ENCODE assay signal across 8 mouse cellular contexts in genomic region chr8:83389316-83390005, GRCm38 (mm10). TPM values are rescaled to one million over a fixed set of nuclear protein-coding genes. Genes with fewer than 3 reads are reported as not detected.
A peak's percentile ranks its signal among the peaks of the same experiment; 100 is the strongest.
DNase-seq lines count a peak whose midpoint lies in the region; ATAC-seq and TF ChIP-seq lines count a peak whose summit lies in the region.

Gene Clgn, plus strand, starts transcription at chr8:83389867.

- ATAC-seq in heart, postnatal 0 days (ENCODE audit: insufficient read depth, low read depth) = no peak
- 0 out of 2 replicates have a peak, but pooled peaks have one; percentile 25 for ATAC-seq in liver, embryonic 15.5 days (ENCODE audit: insufficient read depth)
- ATAC-seq in neural tube, embryonic 15.5 days (ENCODE audit: low FRiP score) = peak; percentile 94

- H3K27ac ChIP-seq in embryonic facial prominence, embryonic 10.5 days (replicated peaks) = peak within 1 kb of the TSS; percentile 69
- H3K27ac ChIP-seq in heart, postnatal 0 days (ENCODE audit: low read depth) = no peak within 1 kb of the TSS
- no peak within 1 kb of the TSS for H3K27ac ChIP-seq in liver, embryonic 15.5 days (replicated peaks)
- no peak within 1 kb of the TSS for H3K27ac ChIP-seq in neural tube, embryonic 15.5 days (replicated peaks)

- peaks cover 11% of the 10 kb centered on the region for H3K4me1 ChIP-seq in embryonic facial prominence, embryonic 10.5 days
- H3K4me1 ChIP-seq in heart, postnatal 0 days (ENCODE audit: control insufficient read depth, insufficient read depth) = no peaks in the 10 kb centered on the region; the same call in 1 of the 2 replicates
- H3K4me1 ChIP-seq in liver, embryonic 15.5 days (replicated peaks) = peaks cover 13% of the 10 kb centered on the region
- H3K4me1 ChIP-seq in neural tube, embryonic 15.5 days = peaks cover 11% of the 10 kb centered on the region; the same call in 1 of the 2 replicates

- no peaks in the 10 kb centered on the region for H3K36me3 ChIP-seq in embryonic facial prominence, embryonic 10.5 days (replicated peaks)
- no peaks in the 10 kb centered on the region for H3K36me3 ChIP-seq in heart, postnatal 0 days (replicated peaks; ENCODE audit: control insufficient read depth, insufficient read depth, low read length)
- H3K36me3 ChIP-seq in liver, embryonic 15.5 days (replicated peaks) = no peaks in the 10 kb centered on the region
- no peaks in the 10 kb centered on the region for H3K36me3 ChIP-seq in neural tube, embryonic 15.5 days

- 0 out of 2 replicates have a peak, but pooled peaks cover 3% of the 10 kb centered on the region for H3K9me3 ChIP-seq in embryonic facial prominence, embryonic 10.5 days
- no peaks in the 10 kb centered on the region for H3K9me3 ChIP-seq in heart, postnatal 0 days (replicated peaks; ENCODE audit: control insufficient read depth, low read length)
- H3K9me3 ChIP-seq in liver, embryonic 15.5 days (replicated peaks) = no peaks in the 10 kb centered on the region
- H3K9me3 ChIP-seq in neural tube, embryonic 15.5 days (replicated peaks) = no peaks in the 10 kb centered on the region

- peaks cover 33% of the 10 kb centered on the region for H3K27me3 ChIP-seq in embryonic facial prominence, embryonic 10.5 days (replicated peaks; ENCODE audit: low read depth, poor library complexity, severe bottlenecking)
- H3K27me3 ChIP-seq in heart, postnatal 0 days (ENCODE audit: control insufficient read depth, insufficient read depth, low read length) = peaks cover 34% of the 10 kb centered on the region
- peaks cover 69% of the 10 kb centered on the region for H3K27me3 ChIP-seq in liver, embryonic 15.5 days
- H3K27me3 ChIP-seq in neural tube, embryonic 15.5 days (replicated peaks) = peaks cover 8% of the 10 kb centered on the region

- H3K4me2 ChIP-seq in heart, postnatal 0 days (ENCODE audit: low read depth, low read length) = peak within 1 kb of the TSS; percentile 52
- peak within 1 kb of the TSS; percentile 73 for H3K4me2 ChIP-seq in liver, embryonic 15.5 days
- H3K4me2 ChIP-seq in neural tube, embryonic 15.5 days = peak within 1 kb of the TSS; percentile 81

- no peak for TF ChIP-seq CTCF in heart, postnatal 0 days (IDR thresholded peaks at IDR 0.05; ENCODE audit: low read depth)

- H3K9ac ChIP-seq in heart, postnatal 0 days (replicated peaks; ENCODE audit: low read depth, low read length) = no peak within 1 kb of the TSS
- no peak within 1 kb of the TSS for H3K9ac ChIP-seq in liver, embryonic 15.5 days
- peak within 1 kb of the TSS; percentile 73 for H3K9ac ChIP-seq in neural tube, embryonic 15.5 days (replicated peaks)

- H3K4me3 ChIP-seq in embryonic facial prominence, embryonic 10.5 days = peak within 1 kb of the TSS; percentile 77
- H3K4me3 ChIP-seq in heart, postnatal 0 days (ENCODE audit: low read depth, low read length) = peak within 1 kb of the TSS; percentile 36
- peak within 1 kb of the TSS; percentile 50 for H3K4me3 ChIP-seq in liver, embryonic 15.5 days (replicated peaks)
- peak within 1 kb of the TSS; percentile 70 for H3K4me3 ChIP-seq in neural tube, embryonic 15.5 days (replicated peaks)

- no peak for TF ChIP-seq EP300 in heart, postnatal 0 days (IDR thresholded peaks at IDR 0.05; ENCODE audit: low read depth)

- WGBS in embryonic facial prominence, embryonic 10.5 days = 5% methylated on average over 41 of the region's 41 CpGs
- WGBS in heart, postnatal 0 days = 4% methylated on average over 41 of the region's 41 CpGs
- WGBS in liver, embryonic 15.5 days (ENCODE audit: insufficient replicate concordance) = 3% methylated on average over 41 of the region's 41 CpGs
- WGBS in neural tube, embryonic 15.5 days = 5% methylated on average over 41 of the region's 41 CpGs

- DNase-seq in CD4-positive helper T cell, adult 2 months (ENCODE audit: low read depth, low spot score) = peak; percentile 46
- DNase-seq in adrenal gland, postnatal 10 days = peak; percentile 67
- peak; percentile 88 for DNase-seq in embryonic facial prominence, embryonic 10.5 days (ENCODE audit: low spot score)
- no peak for DNase-seq in heart, postnatal 0 days (ENCODE audit: low spot score)
- peak; percentile 71 for DNase-seq in layer of hippocampus, adult 11-12 months (ENCODE audit: low spot score)
- peak; percentile 39 to 56 for DNase-seq in thymus, postnatal 36 days

RNA-seq across cellular contexts. Expression of gene Clgn, which starts in this region (rescaled TPM):
- 1 to 10 TPM in 1 of 2 experiments, under 1 TPM in 1; 0.60 to 1.4 TPM for total RNA-seq in adrenal gland, postnatal 10 days (2021)
- polyA plus RNA-seq in embryonic facial prominence, embryonic 10.5 days (2016; fragmentation: Nextera tagmentation; extraction: Ambion mirVana) = 2.4 TPM in 2 replicates
- not detected in 2 replicates for total RNA-seq in heart, postnatal 0 days (2014; rRNA removed; ENCODE audit: low replicate concordance)
- not detected in 2 replicates for polyA plus RNA-seq in heart, postnatal 0 days (2015; fragmentation: Nextera tagmentation; extraction: Ambion mirVana)
- polyA plus RNA-seq in liver, embryonic 15.5 days (2015; fragmentation: Nextera tagmentation; extraction: Ambion mirVana) = 0.22 and 0.28 TPM in 2 replicates
- 15.9 and 17.2 TPM in 2 replicates for polyA plus RNA-seq in neural tube, embryonic 15.5 days (2015; fragmentation: Nextera tagmentation; extraction: Ambion mirVana)

Comparison
In these comparisons a context has a peak if more than half of its experiments do, and no peak if none do; other contexts are left out.
1. Peak in ATAC-seq, H3K4me3 ChIP-seq and H3K4me2 ChIP-seq in liver, embryonic 15.5 days; RNA of the gene not detected or under 1 TPM.